Mouse (Mus musculus) heart, embryonic 11.5 days (tissue): ENCODE data around the gene Lancl2. TPM values are rescaled to one million over a fixed set of nuclear protein-coding genes. Genes with fewer than 3 reads are reported as not detected.

Source experiments
- ATAC-seq: fragments of 200-750 bp; cut with Nextera tagmentation; replicated peaks from 2 replicates; pipeline ENCODE4 v1.8.0; 2017; ENCODE audit warnings: moderate library complexity; ENCODE audit not compliant: insufficient number of reproducible peaks, low FRiP score, low TSS enrichment
- H3K27ac ChIP-seq: fragments of 300-500 bp; sonication (generic); 2 replicates; pipeline ENCODE4 v1.5.1; 2014; ENCODE audit warnings: mild to moderate bottlenecking, low read depth, low read length
- H3K27me3 ChIP-seq: fragments of 300-500 bp; sonication (generic); 2 replicates; pipeline ENCODE4 v1.6.1; 2014; ENCODE audit warnings: mild to moderate bottlenecking, low read length, mixed read lengths; ENCODE audit not compliant: control insufficient read depth, insufficient read depth
- H3K36me3 ChIP-seq: fragments of 300-500 bp; sonication (generic); 2 replicates; pipeline ENCODE4 v1.6.1; 2014; ENCODE audit warnings: mild to moderate bottlenecking, low read length, moderate library complexity, mixed read lengths; ENCODE audit not compliant: control insufficient read depth, insufficient read depth
- H3K4me1 ChIP-seq: fragments of 300-500 bp; sonication (generic); 2 replicates; pipeline ENCODE4 v1.6.1; 2014; ENCODE audit warnings: low read length; ENCODE audit not compliant: control insufficient read depth, insufficient read depth
- H3K4me2 ChIP-seq: fragments of 300-500 bp; sonication (generic); 2 replicates; pipeline ENCODE4 v1.6.1; 2014; ENCODE audit warnings: mild to moderate bottlenecking, moderate library complexity
- H3K4me3 ChIP-seq: fragments of 300-500 bp; sonication (generic); 2 replicates; pipeline ENCODE4 v1.5.1; 2014; ENCODE audit warnings: low read depth, low read length
- H3K9ac ChIP-seq: fragments of 300-500 bp; sonication (generic); 2 replicates; pipeline ENCODE4 v1.6.1; 2014; ENCODE audit warnings: mild to moderate bottlenecking, low read depth, low read length, moderate library complexity
- H3K9me3 ChIP-seq: fragments of 300-500 bp; sonication (generic); replicated peaks from 2 replicates; pipeline ENCODE4 v1.6.1; 2016; ENCODE audit warnings: low read length; ENCODE audit not compliant: control insufficient read depth
- WGBS: fragments of 180-500 bp; shearing (Covaris S2); extraction: QIAGEN DNeasy Blood & Tissue Kit; methylation state at CpG from one replicate; pipeline ENCODE4 v1.1.7; 2014; ENCODE audit not compliant: insufficient replicate concordance; 5-methylcytosine and 5-hydroxymethylcytosine counted together
- polyA plus RNA-seq: library from polyadenylated mRNA; unstranded; fragments of >200 nt; fragmentation: Nextera tagmentation; extraction: Ambion mirVana; gene quantifications from 2 replicates; pipeline ENCODE4 v1.2.1, GENCODE M21; 2014

The Lancl2 gene
- polyA plus RNA-seq, 1 experiment from 2014 or later: 21.2 TPM

GRCm38 (mm10) chr6:57706721-57707120 is 4.4 kb downstream of the Lancl2 start:
- Histone ChIP-seq H3K36me3 (no peaks in the 10 kb centered on the region), H3K9me3 (no peaks in the 10 kb centered on the region), H3K4me3 (no peak overlapping the region), H3K4me2 (no peak overlapping the region), H3K9ac (no peak overlapping the region), H3K4me1 (peaks cover 3% of the 10 kb centered on the region; the same call in 1 of the 2 replicates), H3K27me3 (no peaks in the 10 kb centered on the region), H3K27ac (no peak overlapping the region)
- WGBS: 92% methylated on average over 1 of the region's 1 CpGs
- ATAC-seq: no peak

DNA sequence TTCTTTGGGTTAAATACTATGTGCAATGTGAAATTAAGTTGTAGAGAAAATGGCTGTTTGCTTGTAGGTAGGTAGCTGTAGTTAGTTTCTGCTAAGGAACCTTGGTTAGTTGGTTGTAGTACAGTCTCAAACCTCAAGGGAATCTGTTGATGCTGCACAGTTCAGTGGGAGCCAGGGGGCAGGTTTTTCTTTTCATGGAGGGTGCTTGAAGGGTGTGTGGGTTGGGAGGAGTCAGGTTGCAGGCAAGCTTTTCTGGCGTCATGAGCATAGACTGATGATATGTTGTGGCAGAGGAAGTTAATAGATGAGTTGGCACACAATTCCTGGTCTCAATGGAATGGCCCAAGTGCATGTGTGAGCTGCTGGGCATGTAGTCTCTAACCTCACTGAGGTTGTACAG is 9.4 kb downstream of the Lancl2 start:
- H3K4me2 ChIP-seq: no peak overlapping the region
- no peaks in the 10 kb centered on the region for H3K36me3 ChIP-seq
- H3K9ac ChIP-seq: no peak overlapping the region
- H3K27me3 ChIP-seq: no peaks in the 10 kb centered on the region
- no peaks in the 10 kb centered on the region for H3K9me3 ChIP-seq
- H3K4me3 ChIP-seq: no peak overlapping the region
- 17% methylated on average over 1 of the region's 1 CpGs for WGBS
- H3K4me1 ChIP-seq: no peaks in the 10 kb centered on the region
- no peak overlapping the region for H3K27ac ChIP-seq
- ATAC-seq: no peak

DNA sequence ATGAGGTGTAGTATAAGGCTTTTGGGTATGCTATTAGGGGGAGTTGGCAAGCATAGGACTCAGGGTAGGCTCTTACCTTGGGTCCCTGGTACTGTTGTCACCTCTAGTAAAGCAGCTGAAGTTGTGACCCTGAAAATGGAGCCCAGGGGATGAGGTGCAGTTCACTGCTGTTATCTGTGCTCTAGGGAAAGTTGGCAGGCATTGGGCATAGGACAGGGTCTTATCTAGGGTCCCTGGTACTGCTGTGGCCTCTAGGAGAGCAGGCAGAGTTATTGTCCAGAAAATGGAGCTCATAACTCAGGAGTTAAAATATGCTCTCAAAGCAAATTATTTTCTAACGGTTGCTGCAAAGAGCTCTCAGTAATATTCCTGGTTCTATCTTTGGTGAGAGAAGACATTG is 19.0 kb downstream of the Lancl2 start:
- 90% methylated on average over 1 of the region's 1 CpGs for WGBS
- Histone ChIP-seq H3K9ac (no peak overlapping the region), H3K27me3 (no peaks in the 10 kb centered on the region), H3K4me1 (no peaks in the 10 kb centered on the region), H3K4me3 (no peak overlapping the region), H3K36me3 (no peaks in the 10 kb centered on the region; the same call in 1 of the 2 replicates), H3K9me3 (no peaks in the 10 kb centered on the region), H3K27ac (no peak overlapping the region), H3K4me2 (no peak overlapping the region)
- ATAC-seq: no peak

GRCm38 (mm10) chr6:57742749-57743148 is 40.4 kb downstream of the Lancl2 start:
- Histone ChIP-seq H3K27ac (no peak overlapping the region), H3K4me1 (no peaks in the 10 kb centered on the region; the same call in 1 of the 2 replicates), H3K27me3 (no peaks in the 10 kb centered on the region), H3K36me3 (no peaks in the 10 kb centered on the region), H3K4me2 (no peak overlapping the region), H3K4me3 (no peak overlapping the region), H3K9ac (no peak overlapping the region), H3K9me3 (no peaks in the 10 kb centered on the region)
- ATAC-seq: no peak
- 73% methylated on average over 1 of the region's 1 CpGs for WGBS

DNA sequence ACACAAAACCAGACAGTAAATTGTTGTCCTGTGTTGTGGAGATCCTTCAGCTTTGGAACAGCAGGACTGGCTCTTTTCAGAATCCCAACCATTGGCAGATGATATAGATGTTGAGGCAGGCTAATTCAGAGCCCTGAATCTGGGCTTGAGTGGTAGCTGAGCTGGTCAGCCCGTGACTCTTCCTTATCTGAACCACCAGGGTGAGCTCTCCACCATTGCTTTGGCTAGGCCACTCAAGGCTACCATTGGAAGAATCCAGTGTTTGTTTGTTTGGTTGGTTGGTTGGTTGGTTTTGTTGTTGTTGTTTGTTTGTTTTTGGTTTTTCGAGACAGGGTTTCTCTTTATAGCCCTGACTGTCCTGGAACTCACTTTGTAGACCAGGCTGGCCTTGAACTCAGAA is 41.0 kb downstream of the Lancl2 start:
- Histone ChIP-seq H3K27me3 (no peaks in the 10 kb centered on the region), H3K9me3 (no peaks in the 10 kb centered on the region), H3K4me3 (no peak overlapping the region), H3K27ac (no peak overlapping the region), H3K36me3 (no peaks in the 10 kb centered on the region), H3K4me1 (no peaks in the 10 kb centered on the region; the same call in 1 of the 2 replicates), H3K9ac (no peak overlapping the region), H3K4me2 (no peak overlapping the region)
- 60% methylated on average over 2 of the region's 2 CpGs for WGBS
- no peak for ATAC-seq

GRCm38 (mm10) chr6:57744123-57744522 is 41.8 kb downstream of the Lancl2 start:
- WGBS: 95% methylated on average over 2 of the region's 2 CpGs
- Histone ChIP-seq H3K9ac (no peak overlapping the region), H3K9me3 (no peaks in the 10 kb centered on the region), H3K4me3 (no peak overlapping the region), H3K36me3 (no peaks in the 10 kb centered on the region), H3K27ac (no peak overlapping the region), H3K27me3 (no peaks in the 10 kb centered on the region), H3K4me2 (no peak overlapping the region), H3K4me1 (no peaks in the 10 kb centered on the region; the same call in 1 of the 2 replicates)
- ATAC-seq: no peak

GRCm38 (mm10) chr6:57744974-57745747 is 42.8 kb downstream of the Lancl2 start:
- WGBS: 72% methylated on average over 4 of the region's 4 CpGs
- Histone ChIP-seq H3K9me3 (no peaks in the 10 kb centered on the region), H3K4me1 (no peaks in the 10 kb centered on the region; the same call in 1 of the 2 replicates), H3K27ac (peak overlapping the region; percentile 69), H3K36me3 (no peaks in the 10 kb centered on the region), H3K9ac (no peak overlapping the region), H3K4me3 (no peak overlapping the region), H3K4me2 (no peak overlapping the region), H3K27me3 (no peaks in the 10 kb centered on the region)
- ATAC-seq: peak; percentile 91

- Histone ChIP-seq H3K4me3 (no peak overlapping the region), H3K4me1 (no peaks in the 10 kb centered on the region; the same call in 1 of the 2 replicates), H3K27ac (peak overlapping the region; percentile 69), H3K9me3 (no peaks in the 10 kb centered on the region), H3K4me2 (no peak overlapping the region), H3K9ac (no peak overlapping the region), H3K27me3 (no peaks in the 10 kb centered on the region), H3K36me3 (no peaks in the 10 kb centered on the region)
- no peak for ATAC-seq
- WGBS: 80% methylated on average over 2 of the region's 2 CpGs
Measured at GRCm38 (mm10) chr6:57745748-57746129, 43.4 kb downstream of the Lancl2 start.
